Mouse (Mus musculus): ENCODE measurements around the gene Fam98b. TPM values are rescaled to one million over a fixed set of nuclear protein-coding genes. Genes with fewer than 3 reads are reported as not detected.

The Fam98b gene
- polyA plus RNA-seq, 1 experiment: 7.6 TPM

- TF ChIP-seq POLR2A (IDR thresholded peaks at IDR 0.05; ENCODE audit: low read depth, low read length) (no peak), CTCF (conservative IDR thresholded peaks at IDR 0.05; ENCODE audit: insufficient read depth, insufficient read length, low read depth, low read length) (no peak)
- H3K4me3 ChIP-seq (ENCODE audit: insufficient read depth, low read depth, low read length): no peak overlapping the region
- DNase-seq: no peak
- H3K36me3 ChIP-seq (ENCODE audit: control insufficient read depth, insufficient read depth, low read length): no peaks in the 10 kb centered on the region
- no peaks in the 10 kb centered on the region for H3K27me3 ChIP-seq (replicated peaks; ENCODE audit: control insufficient read depth, insufficient read depth, low read length)
- 84% methylated on average over 12 of the region's 12 CpGs for WGBS
- H3K4me1 ChIP-seq (ENCODE audit: control insufficient read depth, insufficient read depth, low read length): no peaks in the 10 kb centered on the region
- no peak overlapping the region for H3K27ac ChIP-seq (ENCODE audit: insufficient read depth, low read depth, low read length)
Measured at GRCm38 (mm10) chr2:117303391-117304350, 54.1 kb downstream of the Fam98b start.

- WGBS: 88% methylated on average over 5 of the region's 5 CpGs
- Histone ChIP-seq H3K27ac (ENCODE audit: insufficient read depth, low read depth, low read length) (no peak overlapping the region), H3K4me3 (ENCODE audit: insufficient read depth, low read depth, low read length) (no peak overlapping the region), H3K36me3 (ENCODE audit: control insufficient read depth, insufficient read depth, low read length) (no peaks in the 10 kb centered on the region), H3K27me3 (replicated peaks; ENCODE audit: control insufficient read depth, insufficient read depth, low read length) (no peaks in the 10 kb centered on the region), H3K4me1 (ENCODE audit: control insufficient read depth, insufficient read depth, low read length) (no peaks in the 10 kb centered on the region)
- DNase-seq: no peak
- TF ChIP-seq POLR2A (IDR thresholded peaks at IDR 0.05; ENCODE audit: low read depth, low read length) (no peak), CTCF (conservative IDR thresholded peaks at IDR 0.05; ENCODE audit: insufficient read depth, insufficient read length, low read depth, low read length) (no peak)
Measured at GRCm38 (mm10) chr2:117304941-117305340, 55.4 kb downstream of the Fam98b start.

- H3K4me1 ChIP-seq (ENCODE audit: control insufficient read depth, insufficient read depth, low read length): no peaks in the 10 kb centered on the region
- H3K36me3 ChIP-seq (ENCODE audit: control insufficient read depth, insufficient read depth, low read length): no peaks in the 10 kb centered on the region
- no peak overlapping the region for H3K4me3 ChIP-seq (ENCODE audit: insufficient read depth, low read depth, low read length)
- TF ChIP-seq POLR2A (IDR thresholded peaks at IDR 0.05; ENCODE audit: low read depth, low read length) (no peak), CTCF (conservative IDR thresholded peaks at IDR 0.05; ENCODE audit: insufficient read depth, insufficient read length, low read depth, low read length) (no peak)
- DNase-seq: no peak
- H3K27me3 ChIP-seq (replicated peaks; ENCODE audit: control insufficient read depth, insufficient read depth, low read length): no peaks in the 10 kb centered on the region
- no peak overlapping the region for H3K27ac ChIP-seq (ENCODE audit: insufficient read depth, low read depth, low read length)
- WGBS: 82% methylated on average over 3 of the region's 3 CpGs
Measured at GRCm38 (mm10) chr2:117307959-117308358, 58.4 kb downstream of the Fam98b start.

- Histone ChIP-seq H3K4me3 (ENCODE audit: insufficient read depth, low read depth, low read length) (no peak overlapping the region), H3K27me3 (replicated peaks; ENCODE audit: control insufficient read depth, insufficient read depth, low read length) (no peaks in the 10 kb centered on the region), H3K36me3 (ENCODE audit: control insufficient read depth, insufficient read depth, low read length) (no peaks in the 10 kb centered on the region), H3K27ac (ENCODE audit: insufficient read depth, low read depth, low read length) (no peak overlapping the region), H3K4me1 (ENCODE audit: control insufficient read depth, insufficient read depth, low read length) (no peaks in the 10 kb centered on the region)
- no peak for TF ChIP-seq POLR2A (IDR thresholded peaks at IDR 0.05; ENCODE audit: low read depth, low read length)
- TF ChIP-seq CTCF (conservative IDR thresholded peaks at IDR 0.05; ENCODE audit: insufficient read depth, insufficient read length, low read depth, low read length): no peak
- WGBS: 81% methylated on average over 2 of the region's 2 CpGs
- no peak for DNase-seq
Measured at GRCm38 (mm10) chr2:117309046-117309445, 59.5 kb downstream of the Fam98b start.

GRCm38 (mm10) chr2:117311349-117311748 is 61.8 kb downstream of the Fam98b start:
- no peaks in the 10 kb centered on the region for H3K36me3 ChIP-seq (ENCODE audit: control insufficient read depth, insufficient read depth, low read length)
- no peak for TF ChIP-seq POLR2A (IDR thresholded peaks at IDR 0.05; ENCODE audit: low read depth, low read length)
- H3K4me3 ChIP-seq (ENCODE audit: insufficient read depth, low read depth, low read length): no peak overlapping the region
- DNase-seq: no peak
- no peaks in the 10 kb centered on the region for H3K4me1 ChIP-seq (ENCODE audit: control insufficient read depth, insufficient read depth, low read length)
- no peak overlapping the region for H3K27ac ChIP-seq (ENCODE audit: insufficient read depth, low read depth, low read length)
- no peaks in the 10 kb centered on the region for H3K27me3 ChIP-seq (replicated peaks; ENCODE audit: control insufficient read depth, insufficient read depth, low read length)
- 67% methylated on average over 1 of the region's 1 CpGs for WGBS

- TF ChIP-seq CTCF (conservative IDR thresholded peaks at IDR 0.05; ENCODE audit: insufficient read depth, insufficient read length, low read depth, low read length): no peak
- TF ChIP-seq POLR2A (IDR thresholded peaks at IDR 0.05; ENCODE audit: low read depth, low read length): no peak
- no peak for DNase-seq
- Histone ChIP-seq H3K4me3 (ENCODE audit: insufficient read depth, low read depth, low read length) (no peak overlapping the region), H3K36me3 (ENCODE audit: control insufficient read depth, insufficient read depth, low read length) (no peaks in the 10 kb centered on the region), H3K27me3 (replicated peaks; ENCODE audit: control insufficient read depth, insufficient read depth, low read length) (no peaks in the 10 kb centered on the region), H3K27ac (ENCODE audit: insufficient read depth, low read depth, low read length) (no peak overlapping the region), H3K4me1 (ENCODE audit: control insufficient read depth, insufficient read depth, low read length) (no peaks in the 10 kb centered on the region)
- WGBS: 52% methylated on average over 2 of the region's 2 CpGs
Measured at GRCm38 (mm10) chr2:117312030-117312429, 62.5 kb downstream of the Fam98b start.

GRCm38 (mm10) chr2:117312441-117312895 is 62.9 kb downstream of the Fam98b start:
- 69% methylated on average over 7 of the region's 7 CpGs for WGBS
- Histone ChIP-seq H3K36me3 (ENCODE audit: control insufficient read depth, insufficient read depth, low read length) (no peaks in the 10 kb centered on the region), H3K4me1 (ENCODE audit: control insufficient read depth, insufficient read depth, low read length) (no peaks in the 10 kb centered on the region), H3K27me3 (replicated peaks; ENCODE audit: control insufficient read depth, insufficient read depth, low read length) (no peaks in the 10 kb centered on the region), H3K27ac (ENCODE audit: insufficient read depth, low read depth, low read length) (no peak overlapping the region), H3K4me3 (ENCODE audit: insufficient read depth, low read depth, low read length) (no peak overlapping the region)
- DNase-seq: no peak
- TF ChIP-seq POLR2A (IDR thresholded peaks at IDR 0.05; ENCODE audit: low read depth, low read length) (no peak), CTCF (conservative IDR thresholded peaks at IDR 0.05; ENCODE audit: insufficient read depth, insufficient read length, low read depth, low read length) (no peak)

All from kidney, adult 2 months (tissue).